14 mouse cellular contexts compared by ENCODE assay signal in the genomic region with DNA sequence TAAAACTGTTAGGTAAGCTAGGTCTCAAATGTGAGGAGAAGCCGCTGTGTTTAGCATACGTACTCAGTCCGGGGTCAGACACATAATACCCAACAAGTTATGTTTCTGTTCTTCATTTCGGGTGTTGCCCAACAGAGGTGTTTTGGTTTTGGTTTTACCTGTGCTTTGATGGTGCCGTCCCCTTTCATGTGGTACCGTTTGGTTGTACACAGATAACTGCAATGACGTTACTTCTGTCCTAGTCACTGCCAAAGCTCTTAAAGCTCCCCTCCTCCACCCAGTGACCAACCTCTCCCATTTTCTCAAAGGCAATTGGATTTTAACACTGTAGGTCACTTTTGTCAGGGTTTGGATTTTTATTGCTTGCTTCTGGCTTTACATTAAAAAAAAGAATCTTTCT.
DNase-seq lines count a peak whose midpoint lies in the region; ATAC-seq and TF ChIP-seq lines count a peak whose summit lies in the region.
"Had no signal": no experiment of that assay in that cellular context is flagged by ENCODE, and none has a peak within 500 bp of the region (broad histone marks: within the 10 kb centered on the region; RNA-seq: fewer than 3 reads in every experiment).

No protein-coding gene starts in this region.

- H3K27ac ChIP-seq in gastrocnemius, adult 2 months = no peak overlapping the region
- H3K27ac ChIP-seq in lung, embryonic 16.5 days (ENCODE audit: low read length) = no peak overlapping the region
- H3K27ac ChIP-seq in intestine, embryonic 15.5 days = no peak overlapping the region
- no peak overlapping the region for H3K27ac ChIP-seq in forebrain, embryonic 14.5 days (ENCODE audit: low read depth, low read length)
- H3K27ac ChIP-seq: hindbrain, embryonic 12.5 days; liver, embryonic 12.5 days; neural tube, embryonic 12.5 days had no signal

- no peaks in the 10 kb centered on the region for H3K36me3 ChIP-seq in lung, embryonic 16.5 days (ENCODE audit: control insufficient read depth, insufficient read depth, low read length)
- no peaks in the 10 kb centered on the region for H3K36me3 ChIP-seq in intestine, embryonic 15.5 days
- no peaks in the 10 kb centered on the region for H3K36me3 ChIP-seq in forebrain, embryonic 14.5 days (ENCODE audit: control insufficient read depth, insufficient read depth, low read length)
- H3K36me3 ChIP-seq: hindbrain, embryonic 12.5 days; liver, embryonic 12.5 days; neural tube, embryonic 12.5 days had no signal

- H3K4me1 ChIP-seq in lung, embryonic 16.5 days (replicated peaks; ENCODE audit: control insufficient read depth, insufficient read depth, low read length) = no peaks in the 10 kb centered on the region; the same call in 1 of the 2 replicates
- H3K4me1 ChIP-seq in intestine, embryonic 15.5 days (replicated peaks) = no peaks in the 10 kb centered on the region
- H3K4me1 ChIP-seq in forebrain, embryonic 14.5 days (ENCODE audit: control insufficient read depth, insufficient read depth, low read length) = no peaks in the 10 kb centered on the region
- H3K4me1 ChIP-seq: hindbrain, embryonic 12.5 days; neural tube, embryonic 12.5 days had no signal

- no peak overlapping the region for H3K9ac ChIP-seq in lung, embryonic 16.5 days (ENCODE audit: low read length)
- H3K9ac ChIP-seq in intestine, embryonic 15.5 days = no peak overlapping the region
- no peak overlapping the region for H3K9ac ChIP-seq in forebrain, embryonic 14.5 days (ENCODE audit: low read length)
- H3K9ac ChIP-seq: hindbrain, embryonic 12.5 days; liver, embryonic 12.5 days; neural tube, embryonic 12.5 days had no signal

- H3K9me3 ChIP-seq in lung, embryonic 16.5 days (ENCODE audit: control insufficient read depth, low read length) = no peaks in the 10 kb centered on the region
- H3K9me3 ChIP-seq in intestine, embryonic 15.5 days = no peaks in the 10 kb centered on the region
- H3K9me3 ChIP-seq in forebrain, embryonic 14.5 days (replicated peaks; ENCODE audit: control insufficient read depth, low read length) = no peaks in the 10 kb centered on the region
- H3K9me3 ChIP-seq: hindbrain, embryonic 12.5 days; liver, embryonic 12.5 days; neural tube, embryonic 12.5 days had no signal

- no peak for TF ChIP-seq CTCF in gastrocnemius, adult 2 months (IDR thresholded peaks at IDR 0.05)

- H3K4me2 ChIP-seq in lung, embryonic 16.5 days (ENCODE audit: low read depth, low read length) = peak overlapping the region; percentile 41; the same call in 1 of the 2 replicates
- 0 out of 2 replicates have a peak overlapping the region, but pooled peaks have one; percentile 28 for H3K4me2 ChIP-seq in intestine, embryonic 15.5 days (replicated peaks)
- no peak overlapping the region for H3K4me2 ChIP-seq in forebrain, embryonic 14.5 days (ENCODE audit: low read length)
- H3K4me2 ChIP-seq: hindbrain, embryonic 12.5 days; liver, embryonic 12.5 days; neural tube, embryonic 12.5 days had no signal

- WGBS in lung, embryonic 16.5 days = 76% methylated on average over 7 of the region's 7 CpGs
- WGBS in intestine, embryonic 15.5 days = 70% methylated on average over 7 of the region's 7 CpGs
- WGBS in forebrain, embryonic 14.5 days = 94% methylated on average over 7 of the region's 7 CpGs

- no peak for ATAC-seq in lung, embryonic 16.5 days (ENCODE audit: low read depth)
- no peak for ATAC-seq in intestine, embryonic 15.5 days
- no peak for ATAC-seq in forebrain, embryonic 14.5 days
- ATAC-seq: liver, embryonic 12.5 days had no signal

- no peaks in the 10 kb centered on the region for H3K27me3 ChIP-seq in lung, embryonic 16.5 days (ENCODE audit: control insufficient read depth, insufficient read depth, low read depth, low read length)
- H3K27me3 ChIP-seq in intestine, embryonic 15.5 days (replicated peaks) = no peaks in the 10 kb centered on the region
- no peaks in the 10 kb centered on the region for H3K27me3 ChIP-seq in forebrain, embryonic 14.5 days (replicated peaks; ENCODE audit: control insufficient read depth, insufficient read depth, low read length)
- H3K27me3 ChIP-seq: hindbrain, embryonic 12.5 days; liver, embryonic 12.5 days; neural tube, embryonic 12.5 days had no signal

- intact Hi-C loops in gastrocnemius, adult 2 months (cut with DNase I) = no loop called here

- peak overlapping the region; percentile 15 for H3K4me3 ChIP-seq in gastrocnemius, adult 2 months
- no peak overlapping the region for H3K4me3 ChIP-seq in lung, embryonic 16.5 days (ENCODE audit: low read length)
- H3K4me3 ChIP-seq in intestine, embryonic 15.5 days (replicated peaks) = no peak overlapping the region
- no peak overlapping the region for H3K4me3 ChIP-seq in forebrain, embryonic 14.5 days (ENCODE audit: low read depth, low read length)
- H3K4me3 ChIP-seq: hindbrain, embryonic 12.5 days; liver, embryonic 12.5 days; neural tube, embryonic 12.5 days had no signal

- DNase-seq in gastrocnemius, adult 2 months = no peak
- no peak for DNase-seq in gastrocnemius, postnatal 25 days
- DNase-seq in lung, postnatal 10 days = no peak
- DNase-seq in thymus, postnatal 14 days = peak; percentile 55
- no peak for DNase-seq in forebrain, embryonic 14.5 days (ENCODE audit: low spot score)
- DNase-seq in testis, postnatal 14 days (ENCODE audit: low spot score) = no peak
- DNase-seq: adrenal gland, adult 8-10 months; kidney, postnatal 10 days; right cerebral cortex, postnatal 4 days had no signal
